Mouse (Mus musculus) frontal cortex, postnatal 36 days (tissue): ENCODE data around the gene Mogat1.
A peak's percentile ranks its signal among the peaks of the same experiment; 100 is the strongest.
"Not testable (repeated sequence)": the region's sequence is repeated elsewhere in the genome, so short reads cannot be mapped to it uniquely, and the experiment has no call there.

Experiments used
- DNase-seq, 2 experiments: peaks; one replicate each; pipeline ENCODE4 v3.0.0; 2022; ENCODE audit warnings: low spot score in 2 of 2

The Mogat1 gene

DNA sequence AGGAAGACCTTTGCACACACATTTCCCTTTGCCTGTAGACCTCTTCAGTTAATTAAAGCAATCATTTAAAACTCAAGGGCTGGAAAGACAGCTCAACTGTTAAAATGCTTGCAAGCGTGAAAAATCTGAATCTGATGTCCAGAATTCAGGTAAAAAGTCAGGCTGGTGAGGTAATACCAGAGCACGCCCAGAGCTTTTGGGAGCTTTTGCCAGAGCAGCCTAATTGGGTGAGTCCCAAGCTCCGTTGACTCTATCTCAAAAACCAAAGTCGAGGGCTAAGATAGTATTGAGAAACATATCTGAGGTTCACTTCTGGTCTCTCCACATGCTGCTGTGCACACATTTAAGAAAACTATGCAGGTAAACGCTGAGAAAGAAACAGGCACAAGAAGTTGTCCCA, at the start of gene Mogat1:
TSS of gene Mogat1 (plus strand) at position 130 of the 400 bp plus-strand sequence.
- DNase-seq: no peak

DNA sequence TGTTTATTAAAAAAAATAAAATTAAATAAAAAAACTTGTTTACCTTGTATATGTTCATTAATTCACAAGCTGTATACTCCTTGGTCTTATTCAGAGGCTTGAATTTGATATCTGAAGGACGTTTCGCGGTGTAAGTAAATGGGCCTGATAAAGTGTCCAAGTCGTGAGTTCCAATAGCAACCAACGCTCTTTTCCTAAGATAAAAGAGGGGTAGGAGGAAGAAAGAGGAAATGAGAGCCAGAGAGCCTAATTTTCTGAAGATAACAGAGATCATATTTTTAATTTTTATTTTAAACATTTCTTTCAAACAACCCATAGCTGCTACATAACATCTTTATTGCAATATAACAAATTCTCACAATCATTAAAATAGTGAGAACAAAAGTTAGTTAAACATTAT, 38.4 kb upstream of the Mogat1 start:
- no peak for DNase-seq

DNA sequence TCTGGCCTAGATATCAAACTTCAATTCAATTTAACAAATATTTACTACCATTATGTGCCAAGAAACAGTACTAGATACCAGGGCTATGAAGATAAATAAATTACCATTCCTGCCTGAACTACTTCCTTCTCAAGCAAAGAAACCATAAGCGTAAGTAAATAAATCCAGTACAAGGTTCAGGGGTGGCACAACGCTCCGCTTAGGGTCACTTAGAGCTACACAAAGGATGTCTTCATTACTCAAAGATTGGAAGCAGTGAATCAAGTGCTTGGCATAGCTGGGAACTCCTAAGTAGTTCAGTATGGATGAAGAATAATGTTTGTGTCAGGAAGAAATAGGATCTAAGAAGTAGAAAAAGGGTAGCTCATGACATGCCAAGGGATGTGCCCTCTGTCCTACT, 27.4 kb upstream of the Mogat1 start:
- DNase-seq: no peak

DNA sequence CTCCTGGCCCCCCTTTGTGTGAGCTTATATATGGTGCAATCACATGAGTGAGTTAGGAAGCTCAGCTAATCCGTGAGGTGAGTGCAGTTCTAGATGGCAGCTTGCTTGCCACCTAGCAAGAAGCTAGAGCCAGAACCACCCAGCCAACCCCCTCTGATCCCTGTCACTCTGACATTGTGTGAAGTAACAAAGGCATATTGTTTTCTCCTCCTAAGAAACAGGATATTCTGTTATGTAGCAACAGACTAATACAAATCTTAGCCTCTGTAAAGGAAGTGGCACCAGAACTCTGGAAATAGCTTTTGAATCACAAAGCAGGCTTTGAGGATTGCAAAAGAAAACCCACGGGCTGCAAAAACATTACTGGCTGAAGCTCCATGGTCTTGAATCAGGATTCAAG, 26.4 kb upstream of the Mogat1 start:
- no peak for DNase-seq

DNA sequence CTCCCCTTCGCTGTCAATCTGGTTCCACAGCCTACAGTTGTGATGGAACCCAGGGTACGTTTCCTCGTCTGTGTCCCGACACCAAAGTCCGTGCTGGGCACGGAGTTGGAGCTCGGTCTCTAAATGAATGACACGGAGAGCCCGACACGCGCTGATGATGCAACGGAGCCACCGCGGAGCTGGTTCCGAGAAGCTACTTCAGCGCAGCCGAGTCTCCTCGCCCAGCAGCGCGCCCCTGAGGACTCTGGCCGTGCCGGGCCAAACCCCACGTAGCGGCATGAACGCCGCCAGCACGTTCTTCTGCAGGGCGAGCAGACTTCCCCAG, 22.4 kb upstream of the Mogat1 start:
- no peak for DNase-seq

DNA sequence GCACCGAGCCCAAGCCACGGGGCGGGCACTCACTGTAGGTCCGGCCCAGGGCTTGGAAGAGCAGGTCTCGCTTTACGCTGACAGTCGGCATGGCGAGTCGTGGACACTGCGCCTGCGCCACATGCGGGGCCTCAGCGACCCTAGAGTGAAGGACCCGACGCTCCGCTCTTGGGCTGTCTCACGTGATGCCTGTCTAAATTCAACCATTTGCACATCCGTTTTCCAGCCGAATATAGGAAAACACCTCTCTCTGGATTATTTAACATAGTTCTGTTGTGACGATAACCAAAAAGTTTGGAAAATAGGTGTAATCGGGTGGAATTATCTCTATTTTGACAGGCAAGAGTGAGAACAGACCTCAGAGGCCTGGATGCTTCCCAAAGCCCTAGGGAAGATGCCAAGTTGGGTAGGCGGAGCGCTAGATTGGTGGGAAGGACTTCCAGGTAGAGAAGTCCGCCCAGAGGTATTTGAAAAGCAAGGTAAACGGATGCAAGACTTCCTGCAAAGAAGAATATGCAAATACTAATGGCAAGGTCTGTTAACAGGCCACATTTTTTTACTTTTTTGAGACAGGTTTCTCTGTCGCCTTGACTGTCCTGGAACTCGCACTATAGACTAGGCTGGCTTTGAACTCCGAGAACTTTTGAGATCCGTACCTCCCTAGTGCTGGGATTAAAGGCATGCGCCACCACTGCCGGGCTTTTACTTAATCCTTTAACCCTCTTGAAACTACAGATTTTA, 21.9 kb upstream of the Mogat1 start, which contains the start of gene Farsb:
TSS of gene Farsb (minus strand) at position 146 of the 741 bp plus-strand sequence.
- peak; percentile 90 to 92 for DNase-seq

DNA sequence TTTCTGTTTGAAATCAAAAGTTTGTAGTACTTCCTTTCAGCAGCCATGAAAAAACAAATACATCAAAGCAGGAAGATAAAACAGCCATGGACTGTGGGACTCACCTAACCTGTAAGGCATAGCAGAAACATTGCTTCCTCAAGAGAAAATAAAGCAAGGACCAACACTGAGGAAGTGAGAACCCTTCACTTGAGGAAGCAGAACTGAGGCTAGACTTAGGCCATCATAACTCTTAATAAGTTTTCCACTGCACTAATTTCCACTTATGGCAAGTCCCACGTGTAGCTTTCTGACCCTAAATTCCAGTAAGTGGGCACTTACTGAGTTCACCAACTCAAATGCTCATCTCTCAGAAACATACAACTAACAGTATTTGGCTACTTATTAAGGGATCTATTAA, 20.6 kb upstream of the Mogat1 start:
- no peak for DNase-seq

DNA sequence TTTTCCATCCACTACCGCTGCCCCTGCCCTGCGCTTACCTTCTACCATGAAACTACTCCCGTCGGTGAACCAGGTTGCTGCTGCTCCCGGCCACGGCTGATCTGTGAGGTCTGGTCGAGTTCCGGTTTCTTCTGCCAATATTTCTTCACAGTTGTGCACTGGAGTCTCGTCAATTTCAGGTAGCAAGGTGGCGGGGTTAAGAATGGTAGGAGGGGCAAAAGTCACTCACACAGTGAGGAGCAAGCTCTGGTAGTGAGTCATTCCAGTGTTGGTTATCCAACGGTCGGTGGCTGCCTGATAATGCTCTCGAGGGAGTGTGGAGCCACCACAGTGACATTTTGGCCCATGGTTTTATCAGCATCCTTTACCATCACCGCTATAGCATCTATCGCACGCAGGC, 9.8 kb upstream of the Mogat1 start:
- no peak for DNase-seq

DNA sequence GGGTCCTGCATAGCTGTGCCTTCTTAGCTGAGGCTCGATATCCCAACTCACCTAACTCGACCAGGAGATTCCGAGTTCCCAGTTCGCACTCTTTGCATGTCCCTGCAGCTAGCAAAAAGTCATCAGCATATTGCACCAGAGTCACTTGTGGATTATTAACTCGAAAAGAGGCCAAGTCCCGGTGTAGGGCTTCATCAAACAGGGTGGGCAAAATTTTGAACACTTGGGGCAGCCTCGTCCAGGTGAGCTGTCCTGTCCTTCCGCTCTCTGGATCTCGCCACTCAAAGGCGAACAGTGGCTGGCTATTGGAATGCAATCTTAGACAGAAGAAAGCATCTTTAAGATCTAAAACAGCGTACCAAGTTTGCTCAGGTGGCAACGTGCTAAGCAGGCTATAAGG, 8.9 kb upstream of the Mogat1 start:
- DNase-seq: not testable (repeated sequence)

DNA sequence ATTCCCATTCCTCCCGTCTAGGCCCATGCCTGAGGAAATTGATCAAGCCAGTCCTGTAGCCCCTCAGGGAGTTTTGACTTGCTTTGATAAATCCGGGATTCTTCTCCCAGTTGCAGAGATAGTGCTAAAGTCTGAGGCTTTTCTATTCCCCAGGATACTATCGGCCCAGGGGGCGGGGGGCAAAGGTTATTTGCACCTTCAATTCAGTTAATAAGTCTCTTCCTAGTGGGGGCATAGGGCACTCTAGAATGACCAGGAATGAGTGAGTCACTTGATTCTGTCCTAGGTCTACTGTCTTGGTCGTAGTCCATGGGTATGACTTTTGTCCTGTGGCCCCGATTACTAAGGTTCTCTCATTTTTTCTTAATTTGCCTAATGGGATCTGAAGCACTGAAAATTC, 8.3 kb upstream of the Mogat1 start:
- DNase-seq: no peak

DNA sequence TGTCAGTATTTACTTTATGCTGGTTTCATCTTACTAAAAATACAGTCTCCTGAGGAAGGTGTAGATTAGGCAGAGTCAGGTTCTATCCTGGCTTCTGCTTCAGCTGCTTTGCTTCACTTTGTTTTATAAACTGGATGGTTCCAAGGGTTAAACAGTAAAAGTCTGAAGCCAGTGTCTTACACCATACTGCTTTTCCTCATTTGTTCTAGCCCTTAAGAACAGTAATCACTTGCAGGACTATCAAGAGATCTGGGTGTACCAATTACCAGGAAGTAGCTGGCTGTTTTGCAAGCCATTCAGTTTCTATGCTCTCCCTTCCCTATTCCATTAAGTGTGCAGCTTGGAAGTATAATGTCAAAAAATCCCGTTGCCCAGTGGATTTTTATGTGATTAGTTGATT, 3.7 kb upstream of the Mogat1 start:
- DNase-seq: no peak

DNA sequence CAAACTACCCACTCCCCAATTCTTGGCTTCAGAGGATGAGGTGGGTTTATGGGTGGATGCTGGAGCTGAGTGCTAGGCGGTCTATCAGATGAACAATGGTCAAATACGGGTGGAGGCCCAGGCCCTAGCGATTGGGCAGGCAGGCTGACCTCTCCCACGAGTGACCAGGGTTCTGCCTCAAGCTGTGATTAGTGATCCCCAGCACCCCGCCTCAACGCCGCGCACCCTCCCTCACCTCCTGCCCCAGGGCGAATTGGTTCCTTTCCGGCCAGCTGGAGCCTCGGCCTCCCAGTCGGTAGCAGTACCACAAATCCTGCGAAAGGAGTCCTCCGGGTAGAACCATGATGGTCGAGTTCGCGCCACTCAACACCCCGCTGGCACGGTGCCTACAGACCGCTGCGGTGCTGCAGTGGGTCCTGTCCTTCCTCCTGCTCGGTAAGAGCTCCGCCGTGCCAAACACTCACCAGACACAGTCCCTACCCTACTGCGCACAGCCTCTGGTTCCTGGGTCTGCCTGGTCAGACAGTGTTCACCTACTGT, 900 bp downstream of the Mogat1 start, which contains the start of gene BC035947:
TSS of gene BC035947 (minus strand) at position 538 of the 540 bp plus-strand sequence.
- no peak for DNase-seq

DNA sequence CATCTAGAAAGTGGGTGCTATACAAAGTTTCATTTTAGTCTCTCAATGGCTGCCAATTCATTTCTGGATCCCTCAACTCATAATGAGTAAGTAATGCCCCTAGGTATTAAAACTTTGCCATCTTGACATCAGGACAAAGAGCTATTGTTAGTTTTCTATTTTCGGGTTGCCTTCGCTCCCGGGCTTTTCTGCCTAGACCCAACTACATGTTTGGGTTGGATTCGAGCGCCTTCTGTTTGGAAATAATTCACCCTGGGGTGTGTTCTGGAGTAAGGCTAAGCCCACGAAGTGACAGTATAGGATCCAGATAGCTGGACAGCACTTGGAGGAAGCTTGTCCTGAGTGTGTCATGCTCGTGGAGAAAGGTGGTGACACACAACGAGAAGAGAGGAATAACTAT, 2.0 kb downstream of the Mogat1 start:
- DNase-seq: no peak

DNA sequence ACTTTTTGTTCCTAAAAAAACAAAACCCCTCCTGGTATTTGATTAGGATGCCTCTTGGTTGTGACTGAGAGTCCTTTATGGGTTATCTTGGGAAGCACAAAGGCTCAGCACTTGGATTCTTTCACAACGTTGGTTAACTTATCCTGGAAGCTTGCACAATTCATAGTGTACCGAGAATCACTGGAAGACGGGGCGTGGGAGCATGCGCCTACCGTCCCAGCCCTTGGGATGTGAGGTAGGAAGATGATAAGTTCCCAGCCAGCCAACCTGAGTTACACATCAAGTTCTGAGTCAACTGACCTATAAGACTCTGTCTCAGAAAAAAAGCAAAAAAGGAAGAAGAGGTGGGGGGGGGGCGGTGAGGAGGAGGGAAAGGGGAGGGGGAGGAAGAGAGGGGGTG, 8.1 kb downstream of the Mogat1 start:
- no peak for DNase-seq

DNA sequence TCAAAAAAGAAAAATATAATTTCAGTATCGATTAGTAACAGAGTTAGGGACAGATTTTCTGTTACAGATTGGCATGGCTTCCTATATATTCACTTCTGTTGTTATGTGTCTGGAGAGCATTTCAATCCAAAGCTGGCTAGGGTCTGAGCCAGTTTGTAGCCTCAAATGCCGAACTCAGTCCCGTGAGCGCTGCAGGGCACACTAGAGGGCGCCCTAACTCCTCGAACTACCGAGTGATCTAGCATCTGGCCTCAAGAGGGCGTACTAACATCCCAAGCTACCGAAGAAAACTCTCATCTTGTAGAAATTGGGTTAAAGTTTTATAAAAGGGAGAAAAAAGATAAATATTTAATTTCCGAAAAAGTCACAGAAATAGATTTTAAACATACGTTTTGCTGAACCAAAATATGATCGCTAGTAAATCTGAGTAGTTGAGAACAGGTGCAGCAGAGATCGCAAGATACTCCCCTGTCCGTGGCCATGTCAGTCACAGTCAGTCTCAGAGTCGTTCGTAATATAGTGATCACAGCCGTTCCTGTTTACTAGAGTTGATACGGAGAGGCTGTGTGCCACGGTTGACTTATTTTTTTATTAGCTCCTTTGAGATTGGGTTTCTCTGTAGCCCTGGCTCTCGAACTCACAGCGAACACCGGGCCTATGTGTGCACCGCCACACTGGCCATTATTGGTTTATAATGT, 14.5 kb downstream of the Mogat1 start:
- peak; percentile 68 to 81 for DNase-seq

DNA sequence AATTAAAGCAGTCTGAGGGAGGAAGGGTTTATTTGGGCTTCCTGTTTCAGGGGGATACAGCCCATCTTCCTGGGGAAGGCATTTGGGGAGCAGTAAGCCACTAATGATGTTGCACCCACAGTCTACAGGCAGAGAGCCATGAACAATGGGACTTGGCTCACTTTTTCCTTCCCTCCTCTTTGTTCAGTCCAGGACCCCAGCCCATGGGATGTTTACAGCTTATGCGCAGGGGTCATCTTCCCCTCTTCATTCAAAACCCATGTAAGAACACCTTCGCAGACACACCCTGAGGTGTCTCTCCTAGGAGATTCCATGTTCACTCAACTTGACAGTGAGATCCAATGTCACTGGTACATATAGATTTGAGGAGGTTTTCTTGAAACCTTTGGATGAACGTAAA, 17.6 kb downstream of the Mogat1 start:
- DNase-seq: no peak

DNA sequence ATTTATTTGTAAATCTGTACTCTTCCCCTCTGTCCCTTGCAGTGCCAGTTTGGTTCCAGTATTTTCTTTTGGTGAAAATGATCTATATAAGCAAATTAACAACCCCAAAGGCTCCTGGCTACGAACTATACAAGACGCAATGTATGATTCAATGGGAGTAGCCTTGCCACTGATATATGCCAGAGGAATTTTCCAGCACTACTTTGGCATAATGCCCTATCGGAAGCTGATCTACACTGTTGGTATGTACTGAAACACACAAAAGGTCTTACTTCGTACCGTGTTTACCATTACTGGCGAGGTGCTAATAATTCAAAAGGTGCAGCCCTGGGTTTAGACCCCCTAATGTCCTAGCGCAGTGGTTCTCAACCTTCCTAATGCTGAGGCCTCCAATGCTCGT, 18.2 kb downstream of the Mogat1 start:
- no peak for DNase-seq

DNA sequence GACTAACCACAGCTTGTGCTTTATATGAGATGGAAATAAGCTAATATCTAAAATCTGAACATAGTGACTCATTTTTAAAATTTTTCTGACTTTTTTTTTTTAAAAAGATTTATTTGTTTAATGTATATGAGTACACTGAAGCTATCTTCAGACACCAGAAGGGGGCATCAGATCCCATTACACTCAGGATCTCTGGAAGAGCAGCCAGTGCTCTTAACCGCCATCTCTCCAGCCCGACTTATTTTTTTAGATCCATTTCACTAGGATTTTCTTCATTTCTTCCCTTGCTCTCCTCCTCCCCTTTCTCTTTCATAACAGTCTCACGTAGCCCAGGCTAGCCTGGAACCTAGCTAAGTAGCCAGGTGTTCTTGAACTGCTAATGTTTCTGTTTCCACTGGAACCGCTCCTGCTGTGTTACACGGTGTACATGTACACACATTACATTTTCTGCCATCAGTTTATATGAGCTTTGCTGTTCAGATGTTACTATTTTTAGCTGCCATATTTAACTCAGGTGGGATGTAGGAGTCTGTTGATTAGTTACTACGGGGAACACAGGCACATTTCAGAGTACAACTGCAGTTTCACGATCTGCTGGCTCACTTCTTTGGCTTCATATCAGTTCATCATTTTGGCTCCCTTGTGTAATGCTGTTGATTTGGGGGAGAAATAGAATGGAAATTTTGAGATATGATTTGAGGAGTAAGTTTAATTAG, 19.9 kb downstream of the Mogat1 start:
- no peak for DNase-seq

DNA sequence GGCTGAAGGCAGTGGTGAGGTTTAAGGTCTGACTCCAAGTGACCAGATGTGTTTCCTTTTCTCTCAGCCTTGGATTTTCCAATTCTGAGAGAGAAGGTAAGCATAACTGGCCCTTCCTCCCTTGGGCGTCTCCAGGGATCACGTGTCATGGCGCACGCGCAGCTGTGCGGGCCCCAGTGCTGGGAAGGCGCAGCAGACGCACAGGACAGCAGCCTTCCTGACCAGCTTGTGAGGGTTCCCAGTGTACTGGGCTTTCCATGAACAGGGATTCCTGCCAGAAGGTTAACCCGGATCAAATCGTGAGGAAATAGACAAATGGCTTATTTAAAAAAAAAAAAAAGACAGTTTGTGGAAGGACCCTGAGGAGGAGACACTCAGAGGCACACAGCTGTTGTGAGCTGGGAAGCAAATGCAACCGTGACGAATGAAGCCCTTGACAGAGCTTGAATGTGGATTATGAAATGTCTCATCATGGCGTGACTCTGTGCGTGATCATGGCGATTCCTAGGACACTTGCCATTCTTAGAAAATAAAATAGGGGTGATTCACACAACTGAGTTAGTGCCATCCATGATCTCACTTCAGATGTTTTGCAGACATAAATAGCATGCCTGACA, 21.5 kb downstream of the Mogat1 start:
- DNase-seq: peak in 1 of 2 experiments; percentile 8

DNA sequence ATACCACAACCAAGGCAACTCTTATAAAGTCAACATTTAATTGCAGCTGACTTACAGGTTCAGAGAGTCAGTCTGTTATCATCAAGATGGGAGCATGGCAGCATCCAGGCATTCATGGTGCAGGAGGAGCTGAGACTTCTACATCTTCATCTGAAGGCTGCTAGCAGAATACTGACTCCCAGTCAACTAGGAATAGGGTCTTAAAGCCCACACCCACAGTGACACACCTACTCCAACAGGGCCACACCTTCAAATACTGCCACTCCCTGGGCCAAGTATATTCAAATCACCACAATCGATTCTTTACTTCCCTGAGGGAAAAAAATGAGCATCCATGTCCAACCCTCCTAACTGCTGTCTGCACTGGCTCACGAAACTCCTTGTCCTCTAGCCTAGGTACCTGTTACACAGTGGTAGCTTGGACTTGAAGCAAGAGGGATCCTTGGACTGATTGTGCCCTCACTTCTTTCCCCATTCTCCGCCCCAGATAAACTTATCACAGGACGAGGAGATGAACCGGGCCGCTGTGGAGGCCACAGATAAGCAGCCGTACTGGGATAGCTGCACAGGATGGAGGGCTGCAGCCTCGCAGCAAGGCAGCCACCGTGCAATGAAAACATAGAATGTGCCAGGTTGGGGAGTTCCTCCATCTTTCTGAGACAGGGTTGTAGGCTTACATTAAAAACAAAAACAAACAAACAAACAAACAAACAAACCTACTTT, 23.8 kb downstream of the Mogat1 start:
- DNase-seq: no peak
